Mouse (Mus musculus): ENCODE measurements around the gene Uqcc1.

DNA sequence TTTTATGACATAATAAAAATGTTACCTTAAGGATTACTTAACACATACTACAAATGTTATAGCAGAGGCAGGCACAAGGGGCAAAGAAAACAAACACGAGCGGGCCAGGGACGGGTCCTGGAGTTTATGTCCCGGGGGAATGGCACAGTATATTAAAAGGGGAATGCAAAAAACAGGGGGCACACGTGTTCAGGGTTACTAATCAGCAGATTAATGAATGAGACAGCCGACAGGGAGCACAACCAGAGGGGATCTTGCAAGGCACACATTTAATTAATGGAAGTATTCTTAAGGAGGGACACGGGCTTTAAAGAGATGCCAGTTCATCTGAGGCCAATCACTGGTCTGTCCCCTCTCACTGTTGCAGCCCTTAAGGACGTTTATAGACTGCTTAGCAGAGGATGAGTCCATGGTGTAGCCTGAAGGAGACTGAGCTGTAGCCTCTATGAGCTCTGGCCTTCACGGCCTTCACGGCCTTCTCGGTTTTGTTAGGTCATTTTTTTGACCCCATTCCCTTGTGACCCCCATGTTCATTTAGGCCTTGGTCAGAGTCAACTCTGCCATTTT lies 66.7 kb downstream of the Uqcc1 start:
- TF ChIP-seq POLR2AphosphoS5 (IDR thresholded peaks at IDR 0.05; ENCODE audit: insufficient replicate concordance, low read depth, low read length) (no peak), CTCF (IDR thresholded peaks at IDR 0.05; ENCODE audit: low read depth, low read length) (no peak), GATA2 (IDR thresholded peaks at IDR 0.05; ENCODE audit: borderline replicate concordance, low read depth, low read length) (no peak), GATA1 (IDR thresholded peaks at IDR 0.05; ENCODE audit: borderline replicate concordance, low read length) (no peak), TAL1 (conservative IDR thresholded peaks at IDR 0.05; ENCODE audit: low read depth, low read length) (no peak)

All from G1E (cell line).